Mouse (Mus musculus) cerebellum, adult 2 months (tissue): Measurements from ENCODE around the gene Csdc2. TPM values are rescaled to one million over a fixed set of nuclear protein-coding genes. Genes with fewer than 3 reads are reported as not detected.
"Not testable (repeated sequence)": the region's sequence is repeated elsewhere in the genome, so short reads cannot be mapped to it uniquely, and the experiment has no call there.

ENCODE experiments used
- DNase-seq, 2 experiments: peaks; one replicate each; pipeline ENCODE4 v3.0.0; 2021
- H3K27ac ChIP-seq: fragments of 200-500 bp; 2 replicates; pipeline ENCODE4 v1.5.1; 2012; ENCODE audit warnings: low read length, control low read depth, inconsistent platforms; ENCODE audit not compliant: insufficient read depth
- H3K27me3 ChIP-seq: fragments of 200-500 bp; 2 replicates; pipeline ENCODE4 v1.6.1; 2012; ENCODE audit warnings: inconsistent platforms, mild to moderate bottlenecking, low read length, moderate library complexity; ENCODE audit not compliant: control insufficient read depth, insufficient read depth
- H3K4me1 ChIP-seq: fragments of 200-500 bp; 2 replicates; pipeline ENCODE4 v1.6.1; 2011; ENCODE audit warnings: low read length; ENCODE audit not compliant: control insufficient read depth, insufficient read depth
- H3K4me3 ChIP-seq: fragments of 200-500 bp; replicated peaks from 2 replicates; pipeline ENCODE3; 2011; ENCODE audit warnings: mild to moderate bottlenecking, low read depth, low read length, control low read depth; ENCODE audit not compliant: insufficient read depth
- CTCF ChIP-seq: fragments of 200-500 bp; IDR thresholded peaks from 2 replicates; pipeline ENCODE4 v1.5.1; 2011; ENCODE audit warnings: low read depth, mild to moderate bottlenecking, control low read depth, low read length, moderate library complexity, borderline replicate concordance; ENCODE audit not compliant: insufficient read depth
- POLR2A ChIP-seq: fragments of 200-500 bp; IDR thresholded peaks from 2 replicates; pipeline ENCODE4 v1.6.1; 2011; ENCODE audit warnings: low read length, control low read depth, borderline replicate concordance; ENCODE audit not compliant: insufficient read depth
- WGBS: fragments of 180-500 bp; shearing (Covaris S2); methylation state at CpG from one replicate; pipeline ENCODE4 v1.1.7; 2018; 5-methylcytosine and 5-hydroxymethylcytosine counted together
- polyA plus RNA-seq: library from polyadenylated mRNA; depleted of rRNA; stranded (reverse); fragments of >200 nt; gene quantifications from 2 replicates; pipeline ENCODE4 v1.2.3, GENCODE M21; 2012

Csdc2 gene
- polyA plus RNA-seq, 1 experiment: 258 TPM

GRCm38 (mm10) chr15:81961078-81961451 lies 24.5 kb downstream of the Csdc2 start:
- under 1% methylated on average over 7 of the region's 8 CpGs for WGBS
- H3K4me1 ChIP-seq: peaks cover 8% of the 10 kb centered on the region

DNA sequence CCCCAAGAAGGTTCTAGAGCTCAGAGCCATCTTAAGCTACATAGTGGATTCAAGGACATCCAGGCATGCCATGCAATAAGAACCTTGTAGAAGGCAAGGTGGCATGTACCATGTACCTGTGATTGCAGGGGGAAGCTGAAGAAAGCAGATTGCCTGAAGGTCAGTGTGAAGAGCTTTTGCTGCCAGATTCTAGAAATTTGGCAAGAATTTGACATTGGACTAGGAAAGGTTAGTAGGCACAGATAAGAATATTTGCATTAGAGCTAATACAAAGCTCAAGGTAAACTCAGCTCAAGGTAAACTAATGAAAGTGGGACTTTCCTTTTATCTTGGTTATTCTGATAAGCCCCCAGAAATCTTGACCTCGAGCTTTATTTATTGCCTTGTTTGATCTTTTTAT lies 27.7 kb downstream of the Csdc2 start:
- H3K4me3 ChIP-seq: no peak overlapping the region
- WGBS: 79% methylated on average over 1 of the region's 1 CpGs
- DNase-seq: no peak
- H3K27ac ChIP-seq: no peak overlapping the region
- no peaks in the 10 kb centered on the region for H3K4me1 ChIP-seq
- TF ChIP-seq CTCF (no peak), POLR2A (no peak)
- no peaks in the 10 kb centered on the region for H3K27me3 ChIP-seq

More at GRCm38 (mm10) chr15:81961078-81961451, 24.5 kb downstream of the Csdc2 start:
- DNase-seq: no peak
- H3K4me3 ChIP-seq: peak overlapping the region; percentile 67
- no peaks in the 10 kb centered on the region for H3K27me3 ChIP-seq
- TF ChIP-seq POLR2A: no peak
- TF ChIP-seq CTCF: no peak
- H3K27ac ChIP-seq: 0 out of 2 replicates have a peak overlapping the region, but pooled peaks have one; percentile 20

- no peaks in the 10 kb centered on the region for H3K4me1 ChIP-seq
- WGBS: 63% methylated on average over 4 of the region's 4 CpGs
- TF ChIP-seq POLR2A (no peak), CTCF (no peak)
- no peak for DNase-seq
- no peaks in the 10 kb centered on the region for H3K27me3 ChIP-seq
- no peak overlapping the region for H3K27ac ChIP-seq
- no peak overlapping the region for H3K4me3 ChIP-seq
Observed at GRCm38 (mm10) chr15:81964980-81965545, 28.5 kb downstream of the Csdc2 start.

- no peak for DNase-seq
- Histone ChIP-seq H3K27me3 (no peaks in the 10 kb centered on the region), H3K4me1 (no peaks in the 10 kb centered on the region), H3K4me3 (no peak overlapping the region), H3K27ac (no peak overlapping the region)
- WGBS: 77% methylated on average over 14 of the region's 14 CpGs
- no peak for TF ChIP-seq POLR2A
- no peak for TF ChIP-seq CTCF
Observed at GRCm38 (mm10) chr15:81966062-81966829, 29.7 kb downstream of the Csdc2 start.

GRCm38 (mm10) chr15:81967821-81968220 lies 31.3 kb downstream of the Csdc2 start:
- H3K4me1 ChIP-seq: no peaks in the 10 kb centered on the region
- TF ChIP-seq POLR2A (no peak), CTCF (no peak)
- no peaks in the 10 kb centered on the region for H3K27me3 ChIP-seq
- DNase-seq: no peak
- H3K27ac ChIP-seq: no peak overlapping the region
- H3K4me3 ChIP-seq: no peak overlapping the region
- 88% methylated on average over 5 of the region's 5 CpGs for WGBS

DNA sequence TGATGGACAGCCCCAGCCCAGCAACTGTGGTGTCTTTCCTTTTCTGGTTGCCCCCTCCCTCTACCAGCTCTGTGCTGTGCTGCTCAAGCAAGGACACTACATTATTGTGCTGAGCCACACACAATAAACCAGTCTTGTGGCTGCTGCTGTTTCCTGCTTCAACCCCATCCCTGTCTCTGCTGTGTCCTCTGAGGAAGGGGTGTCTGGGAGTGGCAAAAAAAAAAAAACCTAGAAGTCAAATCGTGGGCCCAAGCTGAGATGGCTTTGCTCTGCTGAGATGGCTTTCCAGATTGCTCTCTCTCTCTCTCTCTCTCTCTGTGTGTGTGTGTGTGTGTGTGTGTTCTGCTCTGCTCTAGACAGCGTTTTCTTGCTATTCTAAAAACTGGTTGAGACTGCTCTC lies 31.9 kb downstream of the Csdc2 start:
- no peak for TF ChIP-seq POLR2A
- no peak for TF ChIP-seq CTCF
- no peak for DNase-seq
- H3K4me3 ChIP-seq: no peak overlapping the region
- no peaks in the 10 kb centered on the region for H3K4me1 ChIP-seq
- no peaks in the 10 kb centered on the region for H3K27me3 ChIP-seq
- peak overlapping the region; percentile 27; the same call in 1 of the 2 replicates for H3K27ac ChIP-seq
- WGBS: 66% methylated on average over 2 of the region's 2 CpGs

- H3K27ac ChIP-seq: no peak overlapping the region
Observed at GRCm38 (mm10) chr15:81969173-81969572, 32.6 kb downstream of the Csdc2 start.

DNA sequence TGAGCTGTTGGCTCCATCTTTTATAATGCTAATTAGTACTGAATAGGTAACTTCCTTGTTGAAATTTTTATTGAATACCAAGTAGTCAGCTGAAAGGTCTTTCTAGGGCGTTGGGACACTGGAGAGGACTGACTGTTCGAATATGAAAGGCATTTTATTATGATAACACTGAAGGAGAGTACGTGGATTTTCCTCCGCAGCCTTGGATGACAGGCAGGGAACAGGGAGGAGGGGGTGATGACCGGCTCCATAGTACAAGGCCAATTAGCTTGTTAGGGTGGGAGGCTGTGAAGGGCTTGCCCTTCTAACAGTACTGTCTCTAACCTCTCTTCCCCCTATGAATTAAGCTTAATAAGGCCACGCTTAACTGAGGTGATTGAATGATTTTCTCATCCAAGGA lies 33.1 kb downstream of the Csdc2 start:
- not testable (repeated sequence) for H3K27me3 ChIP-seq, DNase-seq, H3K4me3 ChIP-seq, H3K27ac ChIP-seq, H3K4me1 ChIP-seq
- WGBS: 71% methylated on average over 6 of the region's 6 CpGs

More at GRCm38 (mm10) chr15:81969173-81969572, 32.6 kb downstream of the Csdc2 start:
- H3K4me3 ChIP-seq: no peak overlapping the region
- no peak for DNase-seq
- no peaks in the 10 kb centered on the region for H3K4me1 ChIP-seq
- TF ChIP-seq POLR2A (no peak), CTCF (no peak)
- 78% methylated on average over 7 of the region's 7 CpGs for WGBS
- H3K27me3 ChIP-seq: no peaks in the 10 kb centered on the region

DNA sequence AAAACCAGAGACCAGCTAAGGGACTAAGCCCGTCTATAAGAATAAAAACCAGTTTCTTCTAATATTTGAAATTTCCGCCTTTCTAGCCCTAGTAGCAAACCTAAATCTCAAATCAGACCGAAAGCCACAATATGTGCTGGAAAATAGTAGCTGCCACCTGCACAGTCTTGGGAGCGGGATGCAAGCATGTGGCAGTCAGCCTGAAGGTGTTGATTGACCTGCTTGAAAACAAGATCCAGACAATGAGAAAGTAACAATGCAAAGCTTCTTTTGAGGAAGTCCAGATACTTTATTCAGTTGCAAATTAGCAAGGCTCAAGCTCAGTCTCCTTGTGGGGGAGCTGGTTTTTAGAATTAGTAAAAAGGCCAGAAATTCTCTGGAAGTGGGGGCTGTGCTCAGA lies 33.9 kb downstream of the Csdc2 start:
- DNase-seq, H3K27me3 ChIP-seq, H3K4me1 ChIP-seq, H3K4me3 ChIP-seq, H3K27ac ChIP-seq: not testable (repeated sequence)
- WGBS: 89% methylated on average over 4 of the region's 4 CpGs

DNA sequence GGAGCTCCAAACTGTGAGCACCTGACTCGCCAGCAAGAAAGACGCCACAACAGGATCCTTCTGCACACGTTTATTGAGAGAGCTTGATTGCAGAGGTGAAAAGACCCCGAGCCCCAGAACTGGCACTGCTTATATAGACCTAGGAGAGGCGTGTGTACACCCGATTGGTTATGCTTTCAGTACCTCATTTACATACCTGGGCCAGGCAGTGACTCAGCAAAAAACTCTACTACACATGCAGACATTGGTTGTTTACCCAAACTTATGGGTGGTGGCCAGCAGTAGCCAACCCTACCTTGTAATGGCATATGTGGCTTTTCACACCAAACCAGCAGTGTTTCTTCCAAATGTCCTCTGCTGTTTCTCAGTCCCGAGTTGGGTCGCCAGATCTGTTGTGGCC lies 38.6 kb downstream of the Csdc2 start:
- WGBS: 86% methylated on average over 8 of the region's 8 CpGs
- not testable (repeated sequence) for DNase-seq, H3K27me3 ChIP-seq, H3K4me1 ChIP-seq, H3K4me3 ChIP-seq, H3K27ac ChIP-seq
